Mouse (Mus musculus) spleen, postnatal 10 days (tissue): ENCODE data around the gene Gm7271.

Source experiments
- DNase-seq, 2 experiments: peaks; one replicate each; pipeline ENCODE4 v3.0.0; 2021 to 2022; ENCODE audit warnings: low spot score in 2 of 2

Gm7271 gene

DNA sequence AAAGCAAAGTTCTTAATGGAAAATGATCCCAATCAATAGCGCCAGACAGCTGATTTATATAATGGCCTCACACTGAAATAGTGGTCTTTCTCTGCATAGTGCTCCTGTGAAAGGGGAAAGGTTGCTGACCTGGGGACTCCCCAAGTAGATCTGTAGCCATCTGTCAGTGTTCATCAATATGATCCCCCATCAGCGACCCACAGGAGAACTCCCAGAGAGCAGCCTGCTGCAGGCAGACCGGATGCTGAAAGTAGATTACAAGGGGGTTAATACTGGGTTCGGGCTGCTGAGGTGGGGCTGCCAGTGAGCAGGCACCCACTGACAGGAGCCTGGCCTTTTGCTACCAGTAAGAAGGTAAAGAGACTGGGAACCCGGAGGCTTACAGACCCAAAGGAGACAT is at the start of gene Gm7271:
Gene Gm7271, plus strand, starts transcription at position 230 of the 400 bp plus-strand sequence.
- no peak for DNase-seq

GRCm38 (mm10) chr5:76437100-76437499 is 46.7 kb upstream of the Gm7271 start:
- DNase-seq = no peak

- DNase-seq = no peak
Measured at GRCm38 (mm10) chr5:76437696-76438095, 46.1 kb upstream of the Gm7271 start.

DNA sequence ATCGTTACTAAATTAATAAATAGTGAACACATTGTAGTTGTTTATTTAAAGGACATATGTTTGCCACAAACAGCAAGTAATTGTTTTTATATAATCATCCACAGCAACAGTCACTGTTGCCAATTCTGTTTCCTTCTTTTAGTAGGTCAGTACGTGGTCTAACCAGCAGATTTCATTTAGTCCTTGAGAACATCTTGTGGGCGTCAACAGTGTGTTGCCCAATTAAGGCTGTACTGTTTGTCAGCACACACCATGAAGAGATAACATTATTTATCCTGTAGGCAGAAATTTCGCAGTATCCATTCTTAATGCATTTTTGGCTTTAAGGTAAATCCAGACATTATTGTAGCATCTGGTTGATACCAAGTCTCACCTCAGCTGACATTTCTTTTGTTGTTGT is 42.4 kb upstream of the Gm7271 start:
- DNase-seq = no peak

GRCm38 (mm10) chr5:76474931-76475330 is 8.9 kb upstream of the Gm7271 start:
- DNase-seq = no peak

GRCm38 (mm10) chr5:76476873-76477272 is 7.0 kb upstream of the Gm7271 start:
- no peak for DNase-seq

DNA sequence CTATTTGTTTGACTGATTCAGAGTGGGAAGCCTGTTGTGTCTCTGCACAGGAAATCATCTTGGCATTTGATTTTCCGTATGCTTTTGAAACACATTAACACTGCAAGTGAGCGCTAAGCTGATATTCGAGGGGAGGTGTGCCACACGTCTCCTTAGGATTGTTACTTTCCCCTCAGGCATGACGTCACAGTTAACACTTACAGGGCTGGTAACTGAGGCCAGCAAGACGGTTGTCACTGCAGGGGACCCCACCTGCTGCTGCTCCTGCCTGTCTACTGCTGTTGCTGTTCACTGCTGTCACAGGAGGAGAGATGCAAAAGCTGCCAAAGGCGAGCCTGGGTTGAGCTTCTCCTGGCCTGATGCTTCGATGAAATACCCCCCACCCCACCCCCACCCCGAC is 6.1 kb upstream of the Gm7271 start:
- no peak for DNase-seq

DNA sequence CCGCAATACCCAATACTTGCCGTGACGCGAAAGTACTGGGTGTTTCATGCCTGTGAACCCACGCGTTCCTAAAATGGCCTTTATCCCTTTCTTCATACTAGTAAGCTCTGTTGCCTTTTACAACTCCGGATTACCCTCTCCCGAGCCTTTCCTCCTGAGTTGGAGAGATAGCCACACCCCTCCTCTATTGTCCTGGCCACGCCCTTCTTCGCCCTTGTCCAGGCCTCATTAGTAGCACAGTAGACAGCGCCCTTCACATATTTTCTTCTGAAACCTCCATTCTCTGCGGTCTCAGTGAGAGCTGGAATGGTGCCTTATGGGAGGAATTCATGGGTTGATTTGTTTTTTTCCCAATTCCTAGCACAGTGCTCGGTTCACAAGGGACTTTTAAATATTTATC is 11.3 kb downstream of the Gm7271 start:
- DNase-seq = no peak

GRCm38 (mm10) chr5:76522446-76522845 is 38.6 kb downstream of the Gm7271 start:
- DNase-seq = no peak

DNA sequence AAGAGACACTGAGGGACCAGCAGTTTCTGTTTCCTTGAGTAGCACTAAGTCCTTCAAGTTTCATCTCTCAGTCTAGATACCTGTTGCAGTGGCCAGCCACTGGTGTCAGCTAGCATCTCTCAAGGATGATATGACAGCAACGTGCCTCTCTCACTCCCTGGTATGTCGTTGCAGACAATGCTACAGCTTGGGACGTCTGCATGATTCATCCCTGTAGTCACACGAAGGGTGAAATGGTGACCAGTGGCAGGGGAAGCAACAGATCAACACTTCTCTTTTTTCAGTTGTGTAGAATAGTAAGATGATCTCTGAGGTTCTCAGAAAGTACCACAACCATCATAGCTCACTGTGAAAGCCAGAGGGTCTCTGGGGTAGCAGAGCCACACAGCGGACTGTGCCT is 40.8 kb downstream of the Gm7271 start:
- no peak for DNase-seq

DNA sequence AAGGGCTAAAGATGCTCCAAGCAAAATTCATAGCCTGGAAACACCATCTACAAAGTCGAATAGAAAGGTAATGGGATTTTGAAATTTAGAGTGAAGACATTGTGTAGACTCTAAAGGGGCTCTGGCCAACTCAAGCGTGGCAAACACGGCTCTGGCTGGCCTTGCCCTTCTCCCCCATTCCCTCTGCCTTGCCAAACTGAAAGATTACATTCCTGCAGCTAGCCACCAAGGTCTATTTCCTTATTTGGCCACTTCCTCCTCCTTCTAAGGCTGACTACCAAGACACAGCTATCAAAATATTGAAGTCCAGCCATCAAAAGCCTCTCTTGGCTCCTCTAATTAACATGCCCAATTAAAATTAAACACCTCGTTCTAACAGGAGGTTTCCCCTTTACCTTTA is 41.2 kb downstream of the Gm7271 start:
- DNase-seq = no peak

GRCm38 (mm10) chr5:76525829-76526228 is 42.0 kb downstream of the Gm7271 start:
- no peak for DNase-seq

DNA sequence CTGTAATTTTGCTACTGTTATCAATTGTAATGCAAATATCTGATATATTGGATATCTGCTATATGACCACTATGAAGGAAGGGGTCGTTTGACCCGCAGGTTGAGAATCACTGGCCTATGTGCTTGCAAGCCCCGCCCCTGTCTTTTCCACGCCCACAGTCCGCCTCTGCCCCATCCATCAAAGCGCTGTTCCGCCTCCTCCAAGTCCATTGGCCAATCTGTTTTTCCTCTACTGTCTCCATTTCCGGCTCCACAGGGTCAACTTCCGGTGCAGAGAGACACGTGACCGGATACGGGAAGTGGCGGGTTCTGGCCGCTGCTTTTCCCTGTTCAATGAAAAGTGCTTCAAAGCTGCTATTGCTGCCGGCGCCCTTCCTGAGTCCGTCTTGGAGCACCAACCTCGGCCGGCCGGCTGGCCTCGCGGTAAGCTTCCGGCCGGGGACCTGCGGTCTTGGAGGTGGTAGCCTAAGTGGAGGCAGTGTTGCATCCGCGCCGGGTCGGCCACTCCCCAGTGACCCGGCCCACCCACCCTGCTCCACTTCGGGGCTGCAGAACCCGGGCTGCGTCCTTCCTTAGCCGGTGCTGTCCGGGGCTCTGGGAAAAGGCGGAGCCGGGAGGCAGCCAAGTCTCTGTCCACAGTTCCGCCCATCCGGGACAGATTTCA is 45.3 kb downstream of the Gm7271 start, which contains the start of gene Exoc1:
Gene Exoc1, plus strand, starts transcription at position 272 of the 664 bp plus-strand sequence.
- DNase-seq = peak; percentile 77 to 94

GRCm38 (mm10) chr5:76529704-76530066 is 45.8 kb downstream of the Gm7271 start:
- no peak for DNase-seq

DNA sequence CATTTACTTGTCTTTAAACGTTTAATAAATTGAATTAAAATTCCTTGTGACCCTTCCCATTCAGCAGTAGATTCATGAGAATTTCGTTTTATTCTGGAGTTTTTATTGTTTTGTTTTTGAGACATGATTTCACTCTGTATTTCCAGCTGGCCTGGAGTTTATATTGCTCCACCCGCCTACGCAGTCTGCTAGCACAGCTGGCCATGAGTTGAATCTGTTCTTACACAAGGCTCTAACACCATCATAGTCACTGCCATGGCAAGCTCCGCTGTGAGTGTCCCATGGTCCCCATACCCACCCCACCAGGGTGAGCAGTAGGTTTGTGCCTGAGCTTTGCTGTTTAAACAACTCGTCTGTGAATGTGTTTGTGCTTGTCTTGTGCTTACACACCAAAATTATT is 49.3 kb downstream of the Gm7271 start:
- no peak for DNase-seq

DNA sequence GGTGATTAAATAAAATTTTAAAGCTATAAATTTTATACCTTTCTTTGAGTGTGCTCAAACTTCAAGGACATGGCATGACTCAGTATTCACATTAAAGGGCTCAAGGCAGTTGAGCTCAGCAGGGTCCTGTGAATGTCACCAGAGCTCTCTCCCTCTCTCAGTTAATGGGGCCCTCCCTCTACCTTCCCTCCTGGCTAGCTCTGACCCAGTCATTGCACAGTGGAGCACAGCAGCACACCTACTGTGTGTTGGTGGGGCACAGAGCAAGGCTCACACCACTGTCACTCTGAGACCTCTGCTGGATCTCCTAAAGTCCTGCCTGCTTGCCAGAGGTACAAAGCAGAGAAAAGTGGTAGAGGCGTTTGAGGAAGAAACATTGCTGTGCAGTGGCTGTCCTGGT is 52.4 kb downstream of the Gm7271 start:
- DNase-seq = no peak

- no peak for DNase-seq
Measured at GRCm38 (mm10) chr5:76537578-76537977, 53.7 kb downstream of the Gm7271 start.

DNA sequence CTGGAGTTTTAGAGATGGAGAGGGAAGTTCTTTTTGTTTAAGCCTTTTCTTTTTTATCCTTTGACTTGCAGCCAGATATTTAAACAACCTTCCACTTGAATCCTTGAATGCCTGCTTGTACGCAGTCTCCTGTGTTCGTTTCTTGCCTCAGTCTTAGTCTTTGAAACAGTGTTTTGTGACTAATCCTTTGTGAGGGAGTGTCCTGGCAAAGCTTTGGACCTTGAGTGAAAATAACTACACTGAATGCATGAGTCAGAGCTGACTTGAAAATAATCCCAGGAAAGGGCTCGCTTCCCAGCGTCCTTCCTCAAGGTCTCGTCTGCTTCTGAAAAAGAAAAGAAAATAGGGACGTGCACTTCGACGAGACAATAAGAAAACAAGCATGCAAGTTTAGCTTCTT is 56.3 kb downstream of the Gm7271 start:
- DNase-seq = no peak

GRCm38 (mm10) chr5:76540842-76541241 is 57.0 kb downstream of the Gm7271 start:
- no peak for DNase-seq

DNA sequence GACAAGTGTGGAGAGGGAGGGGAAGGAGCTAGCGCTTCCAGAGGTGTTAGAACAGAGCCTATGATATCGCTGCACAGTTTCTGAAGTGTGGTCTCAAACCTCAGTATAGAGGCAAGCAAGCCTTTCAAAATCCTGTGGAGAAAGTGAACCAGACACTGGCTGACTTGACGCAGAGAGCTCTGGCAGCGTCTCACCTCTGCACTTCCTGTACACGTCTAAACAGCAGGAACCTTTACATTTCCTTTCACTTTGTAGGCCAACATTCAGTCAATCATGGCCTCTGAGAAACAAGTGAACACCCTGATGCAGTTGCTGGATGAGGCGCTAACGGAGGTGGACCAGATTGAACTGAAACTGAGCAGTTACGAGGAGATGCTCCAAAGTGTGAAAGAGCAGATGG is 59.4 kb downstream of the Gm7271 start:
- DNase-seq = no peak

DNA sequence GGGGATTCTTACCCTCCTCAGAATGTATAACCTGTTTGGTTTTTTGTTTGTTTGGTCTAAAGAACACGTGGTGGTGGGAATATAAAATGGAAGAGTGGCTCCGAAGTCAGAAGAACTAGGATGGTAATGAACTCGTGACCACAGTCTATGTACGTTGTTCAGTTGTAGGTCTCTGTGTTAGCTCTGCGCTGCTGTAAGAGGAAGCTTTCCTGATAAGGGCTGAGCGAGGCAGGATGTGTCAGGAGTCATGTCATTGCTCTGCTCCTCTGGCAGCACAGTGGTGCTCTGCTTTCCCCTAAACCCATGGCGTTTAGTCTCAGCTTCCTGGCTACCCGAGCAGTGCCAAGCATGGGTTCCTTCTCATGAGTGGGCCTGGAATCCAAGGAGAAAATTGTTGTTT is 66.6 kb downstream of the Gm7271 start:
- no peak for DNase-seq

DNA sequence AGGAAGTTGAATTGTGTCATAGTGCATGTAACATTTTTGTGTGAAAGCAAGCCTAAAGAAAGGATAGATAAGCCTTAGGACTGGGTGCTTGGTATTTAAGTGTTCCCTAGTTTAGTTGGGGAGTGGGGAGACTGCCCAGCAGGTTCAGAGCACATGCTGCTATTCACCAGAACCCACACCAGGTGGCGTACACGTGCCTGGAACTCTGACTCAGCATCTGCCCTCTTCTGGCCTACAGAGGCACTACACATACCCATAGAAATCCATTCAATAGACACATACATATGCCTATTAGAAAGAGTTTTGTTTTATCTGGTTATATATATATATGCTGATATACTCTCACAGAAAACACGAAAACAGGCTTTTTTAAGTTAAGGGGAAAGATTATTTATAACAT is 81.5 kb downstream of the Gm7271 start:
- peak; percentile 50 to 84 for DNase-seq
